8 mouse cellular contexts compared by ENCODE assay signal in genomic region chr5:149006362-149007294, GRCm38 (mm10). TPM values are rescaled to one million over a fixed set of nuclear protein-coding genes. Genes with fewer than 3 reads are reported as not detected.
DNase-seq lines count a peak whose midpoint lies in the region; ATAC-seq and TF ChIP-seq lines count a peak whose summit lies in the region.

No protein-coding gene starts in this region.

- peak; percentile 44 for TF ChIP-seq CTCF in G1E (IDR thresholded peaks at IDR 0.05; ENCODE audit: low read depth, low read length)
- TF ChIP-seq CTCF in testis, adult 2 months (IDR thresholded peaks at IDR 0.05; ENCODE audit: control insufficient read depth, insufficient read depth, insufficient replicate concordance, low read depth, low read length), result peak; percentile 85

- H3K4me2 ChIP-seq in forebrain, embryonic 16.5 days (ENCODE audit: low read length), result peak overlapping the region; percentile 70
- peak overlapping the region; percentile 60 for H3K4me2 ChIP-seq in neural tube, embryonic 14.5 days (ENCODE audit: low read depth, low read length)

- H3K4me3 ChIP-seq in G1E (ENCODE audit: low read depth, low read length), result no peak overlapping the region; the same call in 1 of the 2 replicates
- H3K4me3 ChIP-seq in forebrain, embryonic 16.5 days (replicated peaks; ENCODE audit: low read length), result peak overlapping the region; percentile 38
- peak overlapping the region; percentile 17; the same call in 1 of the 2 replicates for H3K4me3 ChIP-seq in neural tube, embryonic 14.5 days (ENCODE audit: low read depth, low read length)
- H3K4me3 ChIP-seq in testis, adult 2 months (ENCODE audit: control insufficient read depth, low read depth, low read length), result peak overlapping the region; percentile 7

- H3K27me3 ChIP-seq in G1E (ENCODE audit: insufficient read depth, low read length), result no peaks in the 10 kb centered on the region
- H3K27me3 ChIP-seq in forebrain, embryonic 16.5 days (replicated peaks; ENCODE audit: control insufficient read depth, insufficient read depth, low read length), result no peaks in the 10 kb centered on the region
- no peaks in the 10 kb centered on the region for H3K27me3 ChIP-seq in neural tube, embryonic 14.5 days (ENCODE audit: control insufficient read depth, insufficient read depth, low read length)
- H3K27me3 ChIP-seq in testis, adult 2 months (ENCODE audit: control insufficient read depth, insufficient read depth, low read length), result no peaks in the 10 kb centered on the region

- WGBS in forebrain, embryonic 16.5 days, result 5% methylated on average over 26 of the region's 26 CpGs
- 6% methylated on average over 26 of the region's 26 CpGs for WGBS in neural tube, embryonic 14.5 days

- DNase-seq in G1E (ENCODE audit: low spot score), result peak; percentile 62
- peak; percentile 99 for DNase-seq in cerebellum, adult 11-12 months
- peak; percentile 100 for DNase-seq in heart, postnatal 36 days
- peak; percentile 98 to 100 for DNase-seq in layer of hippocampus, adult 18-20 months (ENCODE audit: low spot score in 2 of 2)
- DNase-seq in lung, adult 18-20 months, result peak; percentile 98 to 99

- 0 out of 2 replicates have a peak, but pooled peaks have one; percentile 34 for TF ChIP-seq POLR2A in testis, adult 2 months (IDR thresholded peaks at IDR 0.05; ENCODE audit: control insufficient read depth, low read depth, low read length)

- H3K9ac ChIP-seq in forebrain, embryonic 16.5 days (replicated peaks; ENCODE audit: low read depth, low read length), result peak overlapping the region; percentile 56
- H3K9ac ChIP-seq in neural tube, embryonic 14.5 days (replicated peaks; ENCODE audit: low read depth, low read length), result peak overlapping the region; percentile 42; the same call in 1 of the 2 replicates

- H3K27ac ChIP-seq in forebrain, embryonic 16.5 days (ENCODE audit: low read length), result peak overlapping the region; percentile 71
- H3K27ac ChIP-seq in neural tube, embryonic 14.5 days (ENCODE audit: low read depth, low read length), result peak overlapping the region; percentile 71
- peak overlapping the region; percentile 58 for H3K27ac ChIP-seq in testis, adult 2 months (ENCODE audit: control insufficient read depth, insufficient read depth, low read depth, low read length)

- H3K4me1 ChIP-seq in G1E (ENCODE audit: insufficient read depth, low read depth, low read length), result no peaks in the 10 kb centered on the region
- peaks cover 14% of the 10 kb centered on the region for H3K4me1 ChIP-seq in forebrain, embryonic 16.5 days (replicated peaks; ENCODE audit: control insufficient read depth, insufficient read depth, low read length)
- H3K4me1 ChIP-seq in neural tube, embryonic 14.5 days (ENCODE audit: control insufficient read depth, insufficient read depth, low read length), result peaks cover 9% of the 10 kb centered on the region; the same call in 1 of the 2 replicates
- peaks cover 2% of the 10 kb centered on the region for H3K4me1 ChIP-seq in testis, adult 2 months (ENCODE audit: control insufficient read depth, insufficient read depth, low read length)

- intact Hi-C loops in heart, postnatal 36 days (cut with DNase I), result loop anchor here (1.0 to 5.0 kb wide), 3 partner anchors 25 to 176 kb away; partner anchors contain the start of genes Hmgb1 and Uspl1

- H3K9me3 ChIP-seq in G1E (replicated peaks), result 0 out of 2 replicates have a peak, but pooled peaks cover 3% of the 10 kb centered on the region
- no peaks in the 10 kb centered on the region for H3K9me3 ChIP-seq in forebrain, embryonic 16.5 days (ENCODE audit: control insufficient read depth, low read length)
- no peaks in the 10 kb centered on the region for H3K9me3 ChIP-seq in neural tube, embryonic 14.5 days (ENCODE audit: control insufficient read depth, low read length)

- peak; percentile 37; the same call in 1 of the 2 replicates for ATAC-seq in G1E (ENCODE audit: extremely low read depth, insufficient number of reproducible peaks, low FRiP score, poor library complexity, severe bottlenecking)
- ATAC-seq in forebrain, embryonic 16.5 days, result peak; percentile 87
- peak; percentile 90 for ATAC-seq in neural tube, embryonic 14.5 days (ENCODE audit: low read depth)

- H3K36me3 ChIP-seq in G1E (replicated peaks), result no peaks in the 10 kb centered on the region
- no peaks in the 10 kb centered on the region for H3K36me3 ChIP-seq in forebrain, embryonic 16.5 days (ENCODE audit: control insufficient read depth, insufficient read depth)
- H3K36me3 ChIP-seq in neural tube, embryonic 14.5 days (ENCODE audit: control insufficient read depth, insufficient read depth, low read length), result no peaks in the 10 kb centered on the region
- H3K36me3 ChIP-seq in testis, adult 2 months (ENCODE audit: control insufficient read depth, insufficient read depth, low read length), result no peaks in the 10 kb centered on the region

RNA-seq across cellular contexts. Expression of gene Gm42791, which starts 11.7 kb away (rescaled TPM):
- total RNA-seq in G1E (2014; fragmentation: Nextera tagmentation), result not detected in 2 replicates
- total RNA-seq in G1E (2017), result not detected in 2 replicates
- polyA plus RNA-seq in G1E (2012), result not detected in 2 replicates
- 4.4 and 5.8 TPM in 2 replicates for polyA plus RNA-seq in forebrain, embryonic 16.5 days (2015; fragmentation: Nextera tagmentation; extraction: Ambion mirVana)
- total RNA-seq in heart, postnatal 36 days (2021), result 1 to 10 TPM; 1.1 to 5.5 TPM
- total RNA-seq in layer of hippocampus, adult 18-20 months (2021), result 10 to 100 TPM; 32.0 to 32.9 TPM
- not detected in 2 replicates for polyA plus RNA-seq in neural tube, embryonic 14.5 days (2014; fragmentation: Nextera tagmentation; extraction: Ambion mirVana)
- polyA plus RNA-seq in testis, adult 2 months (2012; rRNA removed), result not detected in 2 replicates

Comparison
In these comparisons a context has a peak if more than half of its experiments do, and no peak if none do; other contexts are left out.
1. ATAC-seq: peak in every context shown above with its lines; median percentile 90 in neural tube, embryonic 14.5 days; 87 in forebrain, embryonic 16.5 days; 37 in G1E.